Mouse (Mus musculus) liver, embryonic 14.5 days (tissue): ENCODE measurements around the gene Srd5a3.

Source experiments
- CTCF ChIP-seq: IDR thresholded peaks from 2 replicates; pipeline ENCODE4 v1.5.1; 2016; ENCODE audit warnings: antibody characterized with exemption, low read depth, control low read depth
- EP300 ChIP-seq: IDR thresholded peaks from 2 replicates; pipeline ENCODE4 v1.6.1; 2016; ENCODE audit warnings: antibody characterized with exemption, low read depth

- TF ChIP-seq CTCF (no peak), EP300 (peak; percentile 20; the same call in 1 of the 2 replicates)
Observed at GRCm38 (mm10) chr5:76161491-76161890, 21.4 kb downstream of the Srd5a3 start.
